Mouse (Mus musculus) forebrain, postnatal 0 days (tissue): ENCODE data around the gene Mast1. TPM values are rescaled to one million over a fixed set of nuclear protein-coding genes. Genes with fewer than 3 reads are reported as not detected.

Experiments
- ATAC-seq: fragments of 200-750 bp; cut with Nextera tagmentation; 2 replicates; pipeline ENCODE4 v1.8.0; 2017; ENCODE audit warnings: mild to moderate bottlenecking, moderate library complexity
- DNase-seq: peaks from one replicate; pipeline ENCODE4 v3.0.0-alpha.2; 2015
- H3K27ac ChIP-seq: fragments of 300-500 bp; sonication (generic); 2 replicates; pipeline ENCODE4 v1.5.1; 2014; ENCODE audit warnings: low read depth, mild to moderate bottlenecking, antibody characterized with exemption, low read length, moderate library complexity, mixed read lengths
- H3K27me3 ChIP-seq: fragments of 300-500 bp; sonication (generic); 2 replicates; pipeline ENCODE4 v1.6.1; 2014; ENCODE audit warnings: mild to moderate bottlenecking, low read length, mixed read lengths; ENCODE audit not compliant: insufficient read depth
- H3K36me3 ChIP-seq: fragments of 300-500 bp; sonication (generic); 2 replicates; pipeline ENCODE4 v1.6.1; 2014; ENCODE audit warnings: mild to moderate bottlenecking, moderate library complexity; ENCODE audit not compliant: insufficient read depth
- H3K4me1 ChIP-seq: fragments of 300-500 bp; sonication (generic); 2 replicates; pipeline ENCODE4 v1.6.1; 2014; ENCODE audit warnings: antibody characterized with exemption; ENCODE audit not compliant: insufficient read depth
- H3K4me2 ChIP-seq: fragments of 300-500 bp; sonication (generic); 2 replicates; pipeline ENCODE4 v1.6.1; 2014; ENCODE audit warnings: low read depth, mild to moderate bottlenecking, moderate library complexity
- H3K4me3 ChIP-seq: fragments of 300-500 bp; sonication (generic); 2 replicates; pipeline ENCODE4 v1.5.1; 2014; ENCODE audit warnings: low read depth, low read length, mixed read lengths
- H3K9ac ChIP-seq: fragments of 300-500 bp; sonication (generic); 2 replicates; pipeline ENCODE4 v1.6.1; 2014; ENCODE audit warnings: mild to moderate bottlenecking
- H3K9me3 ChIP-seq: fragments of 300-500 bp; sonication (generic); 2 replicates; pipeline ENCODE4 v1.6.1; 2016; ENCODE audit warnings: low read length
- CTCF ChIP-seq: sonication (generic); IDR thresholded peaks from 2 replicates; pipeline ENCODE4 v1.5.1; 2016; ENCODE audit warnings: antibody characterized with exemption, control low read depth, low read depth
- WGBS: fragments of 180-500 bp; shearing (Covaris S2); extraction: QIAGEN DNeasy Blood & Tissue Kit; methylation state at CpG from one replicate; pipeline ENCODE4 v1.1.7; 2014; 5-methylcytosine and 5-hydroxymethylcytosine counted together
- microRNA-seq, 2 experiments: library from miRNA; unstranded; fragments of <30 nt; microRNA quantifications; one replicate each; pipeline ENCODE4; 2016
- polyA plus RNA-seq: library from polyadenylated mRNA; unstranded; fragments of >200 nt; fragmentation: Nextera tagmentation; extraction: Ambion mirVana; gene quantifications from 2 replicates; pipeline ENCODE4 v1.2.1, GENCODE M21; 2015
- total RNA-seq: library from RNA; depleted of rRNA; stranded (reverse); fragments of >200 nt; gene quantifications from 2 replicates; pipeline ENCODE4 v1.2.3, GENCODE M21; 2014; rRNA removed

Gene Mast1
- total and polyA plus RNA-seq, 2 experiments from 2014 or later, result 57.7 to 63.8 TPM

GRCm38 (mm10) chr8:84873016-84873415 lies 64.1 kb downstream of the Mast1 start:
- no peak overlapping the region for H3K27ac ChIP-seq
- no peak for DNase-seq
- H3K4me2 ChIP-seq, result peak overlapping the region; percentile 87
- H3K9me3 ChIP-seq, result no peaks in the 10 kb centered on the region
- 79% methylated on average over 4 of the region's 4 CpGs for WGBS
- no peak overlapping the region for H3K9ac ChIP-seq
- no peaks in the 10 kb centered on the region for H3K27me3 ChIP-seq
- 0 out of 2 replicates have a peak, but pooled peaks cover 4% of the 10 kb centered on the region for H3K4me1 ChIP-seq
- peaks cover 22% of the 10 kb centered on the region for H3K36me3 ChIP-seq
- H3K4me3 ChIP-seq, result peak overlapping the region; percentile 49
- no peak for ATAC-seq
- TF ChIP-seq CTCF, result no peak

GRCm38 (mm10) chr8:84872309-84872965 lies 64.7 kb downstream of the Mast1 start:
- DNase-seq (peak; percentile 17), ATAC-seq (peak; percentile 59)
- no peak for TF ChIP-seq CTCF
- peak overlapping the region; percentile 87 for H3K4me2 ChIP-seq
- 0 out of 2 replicates have a peak, but pooled peaks cover 4% of the 10 kb centered on the region for H3K4me1 ChIP-seq
- H3K4me3 ChIP-seq, result peak overlapping the region; percentile 49
- no peaks in the 10 kb centered on the region for H3K9me3 ChIP-seq
- no peak overlapping the region for H3K27ac ChIP-seq
- WGBS, result 8% methylated on average over 54 of the region's 54 CpGs
- no peaks in the 10 kb centered on the region for H3K27me3 ChIP-seq
- H3K36me3 ChIP-seq, result peaks cover 27% of the 10 kb centered on the region
- H3K9ac ChIP-seq, result peak overlapping the region; percentile 53

DNA sequence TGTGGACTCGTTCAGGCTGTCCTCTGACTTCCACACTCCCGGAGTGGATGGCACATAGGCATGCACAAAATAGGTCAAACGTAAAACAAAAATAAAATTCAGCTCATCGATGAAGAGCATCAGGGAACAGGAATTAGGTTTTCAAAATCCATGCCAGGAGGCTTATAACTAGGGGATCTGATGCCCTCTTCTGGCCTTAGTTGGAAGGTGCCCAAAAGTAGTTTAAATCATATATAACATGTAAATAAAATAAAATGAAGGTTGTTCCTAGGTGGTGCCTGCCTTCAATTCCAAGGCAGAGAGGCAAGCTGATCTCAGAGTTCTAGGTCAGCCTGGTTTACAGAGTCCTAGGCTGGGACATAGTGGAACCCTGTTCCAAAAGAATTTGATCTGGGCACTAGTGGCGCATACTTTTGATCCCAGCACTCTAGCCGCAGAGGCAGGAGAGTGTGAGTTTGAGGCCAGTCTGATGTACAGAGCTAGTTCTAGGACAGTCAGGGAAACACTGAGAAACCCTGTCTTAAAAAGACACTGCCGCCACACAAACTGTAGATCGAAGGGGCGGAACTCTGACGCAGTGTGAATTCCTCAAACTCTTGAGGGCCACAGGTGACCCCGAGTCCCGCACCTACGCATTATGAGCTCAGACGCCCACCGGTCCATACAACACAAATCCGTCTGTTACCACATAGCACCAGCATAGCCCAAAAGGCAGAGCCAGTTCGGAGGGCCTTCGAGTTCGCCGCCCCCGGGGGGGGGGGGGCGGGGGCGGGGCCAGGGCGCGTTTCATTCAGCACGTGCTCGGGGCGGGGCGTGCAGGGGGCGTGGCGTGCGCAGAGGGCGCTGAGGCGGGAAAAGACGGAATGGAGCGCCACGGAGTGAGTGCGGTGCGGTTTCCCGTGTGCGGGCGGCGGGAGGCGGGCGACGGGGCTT lies 65.5 kb downstream of the Mast1 start, which contains the start of gene Syce2:
Gene Syce2 (plus strand): TSS at position 736 of the 933 bp plus-strand sequence.
- Histone ChIP-seq H3K4me2 (peak within 1 kb of the TSS; percentile 87), H3K4me1 (0 out of 2 replicates have a peak, but pooled peaks cover 4% of the 10 kb centered on the region)

More for the DNA sequence above, 65.5 kb downstream of the Mast1 start, which contains the start of gene Syce2:
- WGBS, result 18% methylated on average over 42 of the region's 46 CpGs
- Histone ChIP-seq H3K9ac (peak within 1 kb of the TSS; percentile 53), H3K27ac (no peak within 1 kb of the TSS), H3K9me3 (no peaks in the 10 kb centered on the region), H3K27me3 (no peaks in the 10 kb centered on the region), H3K36me3 (peaks cover 35% of the 10 kb centered on the region), H3K4me3 (peak within 1 kb of the TSS; percentile 49)
- ATAC-seq (peak; percentile 89), DNase-seq (peak; percentile 78)
- peak; percentile 40; the same call in 1 of the 2 replicates for TF ChIP-seq CTCF

Small RNAs within 50 kb of the gene (microRNA-seq; reads per million reads assigned to microRNA genes)
- gene Gm24197 (0 reads per million in 2 experiments), gene Mir7069 (1.6 to 4.3 reads per million in 2 experiments)

Other genes starting within 250 kb of the Mast1 start
Only the 30 nearest of the 31 such genes appear.
- 2.2 and 2.7 TPM in 2 replicates for gene Lyl1, start 235.9 kb downstream of the Mast1 start, total RNA-seq
- gene Lyl1, start 235.9 kb downstream of the Mast1 start, polyA plus RNA-seq, result 2.4 and 2.5 TPM in 2 replicates
- not detected in 2 replicates for gene G430095P16Rik, start 214.4 kb downstream of the Mast1 start, total RNA-seq
- gene G430095P16Rik, start 214.4 kb downstream of the Mast1 start, polyA plus RNA-seq, result 0.56 and 1.0 TPM in 2 replicates
- 111 and 116 TPM in 2 replicates for gene Nfix, start 137.0 kb downstream of the Mast1 start, total RNA-seq
- 347 and 376 TPM in 2 replicates for gene Nfix, start 137.0 kb downstream of the Mast1 start, polyA plus RNA-seq
- gene Dand5, start 114.5 kb downstream of the Mast1 start, total RNA-seq, result 4.7 and 6.9 TPM in 2 replicates
- 8.2 and 10.0 TPM in 2 replicates for gene Dand5, start 114.5 kb downstream of the Mast1 start, polyA plus RNA-seq
- 24.7 and 28.7 TPM in 2 replicates for gene Gadd45gip1, start 105.8 kb downstream of the Mast1 start, total RNA-seq
- gene Gadd45gip1, start 105.8 kb downstream of the Mast1 start, polyA plus RNA-seq, result 36.7 and 40.8 TPM in 2 replicates
- 32.2 and 55.3 TPM in 2 replicates for gene Rad23a, start 96.7 kb downstream of the Mast1 start, total RNA-seq
- gene Rad23a, start 96.7 kb downstream of the Mast1 start, polyA plus RNA-seq, result 63.5 and 77.4 TPM in 2 replicates
- gene Calr, start 90.4 kb downstream of the Mast1 start, total RNA-seq, result 470 and 505 TPM in 2 replicates
- gene Calr, start 90.4 kb downstream of the Mast1 start, polyA plus RNA-seq, result 354 and 405 TPM in 2 replicates
- 77.1 and 91.2 TPM in 2 replicates for gene Farsa, start 80.4 kb downstream of the Mast1 start, total RNA-seq
- 100 and 103 TPM in 2 replicates for gene Farsa, start 80.4 kb downstream of the Mast1 start, polyA plus RNA-seq
- 27.5 and 32.2 TPM in 2 replicates for gene Syce2, start 65.2 kb downstream of the Mast1 start, total RNA-seq
- 77.9 and 78.2 TPM in 2 replicates for gene Syce2, start 65.2 kb downstream of the Mast1 start, polyA plus RNA-seq
- 28.9 and 31.5 TPM in 2 replicates for gene Gcdh, start 43.4 kb downstream of the Mast1 start, total RNA-seq
- 21.3 and 27.5 TPM in 2 replicates for gene Gcdh, start 43.4 kb downstream of the Mast1 start, polyA plus RNA-seq
- 0.46 TPM in 1 of 2 replicates, not detected in the other for gene Klf1, start 35.4 kb downstream of the Mast1 start, total RNA-seq
- 0.50 and 0.77 TPM in 2 replicates for gene Klf1, start 35.4 kb downstream of the Mast1 start, polyA plus RNA-seq
- gene Dnase2a, start 28.8 kb downstream of the Mast1 start, total RNA-seq, result 3.6 and 3.7 TPM in 2 replicates
- 6.3 and 7.1 TPM in 2 replicates for gene Dnase2a, start 28.8 kb downstream of the Mast1 start, polyA plus RNA-seq
- 4.8 and 10.4 TPM in 2 replicates for gene Rtbdn, start 9.6 kb upstream of the Mast1 start, total RNA-seq
- 1.7 and 3.5 TPM in 2 replicates for gene Rtbdn, start 9.6 kb upstream of the Mast1 start, polyA plus RNA-seq
- not detected in 2 replicates for gene Gm49661, start 32.1 kb upstream of the Mast1 start, total RNA-seq
- gene Gm49661, start 32.1 kb upstream of the Mast1 start, polyA plus RNA-seq, result not detected in 2 replicates
- gene Prdx2, start 32.2 kb upstream of the Mast1 start, total RNA-seq, result 814 and 983 TPM in 2 replicates
- 974 and 1,110 TPM in 2 replicates for gene Prdx2, start 32.2 kb upstream of the Mast1 start, polyA plus RNA-seq
- gene Rnaseh2a, start 32.4 kb upstream of the Mast1 start, total RNA-seq, result 39.8 and 42.7 TPM in 2 replicates
- 52.2 and 56.3 TPM in 2 replicates for gene Rnaseh2a, start 32.4 kb upstream of the Mast1 start, polyA plus RNA-seq
- gene Junb, start 41.4 kb upstream of the Mast1 start, total RNA-seq, result 21.9 and 22.2 TPM in 2 replicates
- gene Junb, start 41.4 kb upstream of the Mast1 start, polyA plus RNA-seq, result 10.1 and 15.9 TPM in 2 replicates
- gene Hook2, start 53.2 kb upstream of the Mast1 start, total RNA-seq, result 30.3 and 32.5 TPM in 2 replicates
- gene Hook2, start 53.2 kb upstream of the Mast1 start, polyA plus RNA-seq, result 22.6 and 28.7 TPM in 2 replicates
- gene Best2, start 77.2 kb upstream of the Mast1 start, total RNA-seq, result not detected in 2 replicates
- gene Best2, start 77.2 kb upstream of the Mast1 start, polyA plus RNA-seq, result 0.11 and 0.15 TPM in 2 replicates
- gene Asna1, start 87.9 kb upstream of the Mast1 start, total RNA-seq, result 136 and 160 TPM in 2 replicates
- gene Asna1, start 87.9 kb upstream of the Mast1 start, polyA plus RNA-seq, result 153 and 180 TPM in 2 replicates
- 338 and 447 TPM in 2 replicates for gene Trir, start 89.5 kb upstream of the Mast1 start, total RNA-seq
- 161 and 178 TPM in 2 replicates for gene Trir, start 89.5 kb upstream of the Mast1 start, polyA plus RNA-seq
- gene Tnpo2, start 99.6 kb upstream of the Mast1 start, total RNA-seq, result 129 and 155 TPM in 2 replicates
- 40.4 and 52.3 TPM in 2 replicates for gene Tnpo2, start 99.6 kb upstream of the Mast1 start, polyA plus RNA-seq
- 106 and 115 TPM in 2 replicates for gene Fbxw9, start 122.7 kb upstream of the Mast1 start, total RNA-seq
- 79.8 and 87.4 TPM in 2 replicates for gene Fbxw9, start 122.7 kb upstream of the Mast1 start, polyA plus RNA-seq
- not detected in 2 replicates for gene Gm5741, start 130.6 kb upstream of the Mast1 start, total RNA-seq
- 0.74 and 3.0 TPM in 2 replicates for gene Gm5741, start 130.6 kb upstream of the Mast1 start, polyA plus RNA-seq
- gene Dhps, start 134.4 kb upstream of the Mast1 start, total RNA-seq, result 63.1 and 74.3 TPM in 2 replicates
- gene Dhps, start 134.4 kb upstream of the Mast1 start, polyA plus RNA-seq, result 104 and 118 TPM in 2 replicates
- 80.8 and 105 TPM in 2 replicates for gene Wdr83os, start 143.4 kb upstream of the Mast1 start, total RNA-seq
- gene Wdr83os, start 143.4 kb upstream of the Mast1 start, polyA plus RNA-seq, result 171 and 182 TPM in 2 replicates
- gene Wdr83, start 143.9 kb upstream of the Mast1 start, total RNA-seq, result 22.1 and 22.5 TPM in 2 replicates
- gene Wdr83, start 143.9 kb upstream of the Mast1 start, polyA plus RNA-seq, result 35.3 and 37.2 TPM in 2 replicates
- gene Man2b1, start 145.9 kb upstream of the Mast1 start, total RNA-seq, result 24.9 and 28.8 TPM in 2 replicates
- gene Man2b1, start 145.9 kb upstream of the Mast1 start, polyA plus RNA-seq, result 14.8 and 18.0 TPM in 2 replicates
- 2.7 and 3.2 TPM in 2 replicates for gene Zfp791, start 185.7 kb upstream of the Mast1 start, total RNA-seq
- gene Zfp791, start 185.7 kb upstream of the Mast1 start, polyA plus RNA-seq, result 1.5 and 2.4 TPM in 2 replicates
- gene Cks1brt, start 214.6 kb upstream of the Mast1 start, total RNA-seq, result not detected in 2 replicates
- gene Cks1brt, start 214.6 kb upstream of the Mast1 start, polyA plus RNA-seq, result not detected in 2 replicates